Mouse (Mus musculus) midbrain, embryonic 11.5 days (tissue): ENCODE measurements around the gene Cwc25. TPM values are rescaled to one million over a fixed set of nuclear protein-coding genes. Genes with fewer than 3 reads are reported as not detected.
"Not testable (repeated sequence)": the region's sequence is repeated elsewhere in the genome, so short reads cannot be mapped to it uniquely, and the experiment has no call there.

Experiments used
- ATAC-seq: fragments of 200-750 bp; cut with Nextera tagmentation; 2 replicates; pipeline ENCODE4 v1.8.0; 2017; ENCODE audit warnings: moderate TSS enrichment, moderate library complexity; ENCODE audit not compliant: low FRiP score
- DNase-seq: peaks from one replicate; pipeline ENCODE4 v3.0.0; 2015; ENCODE audit warnings: low spot score; ENCODE audit errors: missing footprints
- H3K27ac ChIP-seq: fragments of 300-500 bp; sonication (generic); 2 replicates; pipeline ENCODE4 v1.5.1; 2014; ENCODE audit warnings: low read depth, low read length
- H3K27me3 ChIP-seq: fragments of 300-500 bp; sonication (generic); 2 replicates; pipeline ENCODE4 v1.6.1; 2014; ENCODE audit warnings: mild to moderate bottlenecking, low read length, moderate library complexity, mixed read lengths; ENCODE audit not compliant: control insufficient read depth, insufficient read depth
- H3K36me3 ChIP-seq: fragments of 300-500 bp; sonication (generic); 2 replicates; pipeline ENCODE4 v1.6.1; 2014; ENCODE audit warnings: mild to moderate bottlenecking, low read length, moderate library complexity, mixed read lengths; ENCODE audit not compliant: control insufficient read depth, insufficient read depth
- H3K4me1 ChIP-seq: fragments of 300-500 bp; sonication (generic); 2 replicates; pipeline ENCODE4 v1.6.1; 2014; ENCODE audit warnings: low read length; ENCODE audit not compliant: control insufficient read depth, insufficient read depth
- H3K4me2 ChIP-seq: fragments of 300-500 bp; sonication (generic); 2 replicates; pipeline ENCODE4 v1.6.1; 2014; ENCODE audit warnings: mild to moderate bottlenecking, moderate library complexity
- H3K4me3 ChIP-seq: fragments of 300-500 bp; sonication (generic); 2 replicates; pipeline ENCODE4 v1.5.1; 2014; ENCODE audit warnings: low read depth, low read length
- H3K9ac ChIP-seq: fragments of 300-500 bp; sonication (generic); 2 replicates; pipeline ENCODE4 v1.6.1; 2014; ENCODE audit warnings: low read length
- H3K9me3 ChIP-seq: fragments of 300-500 bp; sonication (generic); 2 replicates; pipeline ENCODE4 v1.6.1; 2016; ENCODE audit warnings: low read length; ENCODE audit not compliant: control insufficient read depth
- WGBS: fragments of 180-500 bp; shearing (Covaris S2); extraction: QIAGEN DNeasy Blood & Tissue Kit; methylation state at CpG from one replicate; pipeline ENCODE4 v1.1.7; 2014; 5-methylcytosine and 5-hydroxymethylcytosine counted together
- polyA plus RNA-seq: library from polyadenylated mRNA; unstranded; fragments of >200 nt; fragmentation: Nextera tagmentation; extraction: Ambion mirVana; gene quantifications from 2 replicates; pipeline ENCODE4 v1.2.1, GENCODE M21; 2014

The Cwc25 gene
- polyA plus RNA-seq, 1 experiment from 2014 or later, result 12.6 TPM

GRCm38 (mm10) chr11:97797369-97798082 is 31.2 kb upstream of the Cwc25 start:
- H3K4me3 ChIP-seq, result no peak overlapping the region
- no peaks in the 10 kb centered on the region for H3K27me3 ChIP-seq
- no peak overlapping the region for H3K4me2 ChIP-seq
- peak; percentile 82 for DNase-seq
- 63% methylated on average over 15 of the region's 15 CpGs for WGBS
- no peaks in the 10 kb centered on the region for H3K36me3 ChIP-seq
- H3K9ac ChIP-seq, result no peak overlapping the region
- H3K4me1 ChIP-seq, result peaks cover 16% of the 10 kb centered on the region
- ATAC-seq, result no peak
- no peaks in the 10 kb centered on the region for H3K9me3 ChIP-seq
- H3K27ac ChIP-seq, result no peak overlapping the region

GRCm38 (mm10) chr11:97796910-97797309 is 30.6 kb upstream of the Cwc25 start:
- no peak overlapping the region for H3K4me3 ChIP-seq
- no peaks in the 10 kb centered on the region for H3K36me3 ChIP-seq
- no peak overlapping the region for H3K4me2 ChIP-seq
- ATAC-seq, result no peak
- H3K9ac ChIP-seq, result no peak overlapping the region
- H3K27ac ChIP-seq, result no peak overlapping the region
- no peaks in the 10 kb centered on the region for H3K9me3 ChIP-seq
- WGBS, result 4% methylated on average over 6 of the region's 6 CpGs
- DNase-seq, result peak; percentile 97
- peaks cover 9% of the 10 kb centered on the region for H3K4me1 ChIP-seq
- no peaks in the 10 kb centered on the region for H3K27me3 ChIP-seq

DNA sequence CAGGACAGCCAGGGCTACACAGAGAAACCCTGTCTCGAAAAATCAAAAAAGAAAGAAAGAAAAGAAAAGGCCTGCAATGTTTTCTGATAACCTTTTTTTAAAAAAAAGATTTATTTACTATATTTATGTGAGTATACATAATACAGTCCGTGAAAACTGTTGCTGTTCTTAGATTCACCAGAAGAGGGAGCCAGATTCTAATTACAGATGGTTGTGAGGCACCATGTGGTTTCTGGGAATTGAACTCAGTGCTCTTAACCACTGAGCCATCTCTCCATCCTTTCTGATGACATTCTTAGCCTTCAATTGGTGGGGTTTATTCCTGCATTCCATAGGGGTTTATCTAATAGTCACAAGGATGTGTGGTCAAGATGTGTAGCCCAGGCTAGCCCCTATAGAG is 26.8 kb upstream of the Cwc25 start:
- Histone ChIP-seq H3K4me1 (no peaks in the 10 kb centered on the region), H3K9me3 (no peaks in the 10 kb centered on the region), H3K27me3 (no peaks in the 10 kb centered on the region), H3K9ac (no peak overlapping the region), H3K36me3 (no peaks in the 10 kb centered on the region), H3K27ac (no peak overlapping the region), H3K4me3 (no peak overlapping the region), H3K4me2 (no peak overlapping the region)
- peak; percentile 93 for DNase-seq
- 5% methylated on average over 2 of the region's 2 CpGs for WGBS
- ATAC-seq, result no peak

- H3K27me3 ChIP-seq, H3K4me2 ChIP-seq, H3K36me3 ChIP-seq, H3K9ac ChIP-seq, H3K9me3 ChIP-seq, H3K27ac ChIP-seq, ATAC-seq, H3K4me1 ChIP-seq, H3K4me3 ChIP-seq: not testable (repeated sequence)
- 81% methylated on average over 2 of the region's 2 CpGs for whole genome bisulfite sequencing
- peak; percentile 41 for DNase-seq
These were observed 24.6 kb upstream of the Cwc25 start for GRCm38 (mm10) chr11:97790778-97791438.

GRCm38 (mm10) chr11:97789727-97790126 is 23.4 kb upstream of the Cwc25 start:
- no peak for ATAC-seq
- Histone ChIP-seq H3K36me3 (no peaks in the 10 kb centered on the region), H3K27ac (no peak overlapping the region), H3K4me2 (no peak overlapping the region), H3K4me3 (no peak overlapping the region), H3K9me3 (no peaks in the 10 kb centered on the region), H3K27me3 (no peaks in the 10 kb centered on the region), H3K9ac (no peak overlapping the region), H3K4me1 (no peaks in the 10 kb centered on the region)
- 86% methylated on average over 5 of the region's 5 CpGs for WGBS
- peak; percentile 57 for DNase-seq

- H3K27me3 ChIP-seq, result no peaks in the 10 kb centered on the region
- WGBS, result 94% methylated on average over 3 of the region's 3 CpGs
- H3K9ac ChIP-seq, result no peak overlapping the region
- H3K36me3 ChIP-seq, result no peaks in the 10 kb centered on the region
- DNase-seq (no peak), ATAC-seq (no peak)
- H3K27ac ChIP-seq, result no peak overlapping the region
- H3K9me3 ChIP-seq, result no peaks in the 10 kb centered on the region
- no peaks in the 10 kb centered on the region for H3K4me1 ChIP-seq
- no peak overlapping the region for H3K4me2 ChIP-seq
- H3K4me3 ChIP-seq, result no peak overlapping the region
These were observed 21.6 kb upstream of the Cwc25 start for GRCm38 (mm10) chr11:97787961-97788360.

- DNase-seq (no peak), ATAC-seq (no peak)
- Histone ChIP-seq H3K9me3 (no peaks in the 10 kb centered on the region), H3K27ac (no peak overlapping the region; the same call in 1 of the 2 replicates), H3K9ac (peak overlapping the region; percentile 98), H3K4me2 (peak overlapping the region; percentile 56), H3K36me3 (peaks cover 14% of the 10 kb centered on the region), H3K4me1 (peaks cover 8% of the 10 kb centered on the region), H3K4me3 (peak overlapping the region; percentile 99), H3K27me3 (no peaks in the 10 kb centered on the region)
- under 1% methylated on average over 10 of the region's 10 CpGs for WGBS
These were observed 16.2 kb upstream of the Cwc25 start for GRCm38 (mm10) chr11:97782564-97782895.

GRCm38 (mm10) chr11:97781832-97782563 is 15.6 kb upstream of the Cwc25 start, which contains the start of gene Rpl23:
TSS of gene Rpl23 (minus strand) at chr11:97782437.
- peak; percentile 100 for DNase-seq
- peak; percentile 93 for ATAC-seq
- H3K4me2 ChIP-seq, result peak within 1 kb of the TSS; percentile 83
- H3K27me3 ChIP-seq, result no peaks in the 10 kb centered on the region
- H3K27ac ChIP-seq, result peak within 1 kb of the TSS; percentile 88
- WGBS, result under 1% methylated on average over 67 of the region's 67 CpGs
- peaks cover 8% of the 10 kb centered on the region for H3K4me1 ChIP-seq
- peak within 1 kb of the TSS; percentile 98 for H3K9ac ChIP-seq
- peak within 1 kb of the TSS; percentile 99 for H3K4me3 ChIP-seq
- peaks cover 20% of the 10 kb centered on the region for H3K36me3 ChIP-seq
- H3K9me3 ChIP-seq, result no peaks in the 10 kb centered on the region

DNA sequence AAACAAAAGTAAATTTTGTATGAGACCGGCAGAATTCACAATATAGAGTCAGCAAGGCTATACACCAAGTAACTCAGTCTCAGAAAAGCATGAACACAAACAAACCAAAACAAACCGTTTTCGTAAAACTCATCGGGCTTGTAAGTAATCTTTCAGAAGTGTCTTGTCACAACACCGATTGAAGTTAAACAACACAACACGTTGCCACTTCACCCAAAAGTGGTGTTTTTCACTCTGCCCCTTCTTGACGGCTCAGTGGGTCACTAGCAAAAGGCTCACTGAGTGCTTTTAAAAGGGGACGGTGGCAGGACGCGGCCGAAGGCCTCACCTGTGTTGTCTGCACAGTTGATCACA is 15.1 kb upstream of the Cwc25 start:
- ATAC-seq, result no peak
- WGBS, result 3% methylated on average over 11 of the region's 11 CpGs
- peak overlapping the region; percentile 83 for H3K4me2 ChIP-seq

More for the DNA sequence above, 15.1 kb upstream of the Cwc25 start:
- Histone ChIP-seq H3K36me3 (peaks cover 20% of the 10 kb centered on the region), H3K4me1 (peaks cover 8% of the 10 kb centered on the region), H3K27ac (peak overlapping the region; percentile 88; the same call in 1 of the 2 replicates), H3K4me3 (peak overlapping the region; percentile 99), H3K9me3 (no peaks in the 10 kb centered on the region), H3K27me3 (no peaks in the 10 kb centered on the region), H3K9ac (peak overlapping the region; percentile 98)
- no peak for DNase-seq
